Mouse (Mus musculus): ENCODE measurements around the gene Ccr1l1. TPM values are rescaled to one million over a fixed set of nuclear protein-coding genes. Genes with fewer than 3 reads are reported as not detected.
"Not testable (repeated sequence)": the region's sequence is repeated elsewhere in the genome, so short reads cannot be mapped to it uniquely, and the experiment has no call there.

The Ccr1l1 gene
- polyA plus RNA-seq, 1 experiment, result not detected

- DNase-seq (ENCODE audit: low read depth), result no peak
These were observed 6.7 kb upstream of the Ccr1l1 start for GRCm38 (mm10) chr9:123984943-123985342.

GRCm38 (mm10) chr9:123982720-123983119, 4.5 kb upstream of the Ccr1l1 start:
- DNase-seq (ENCODE audit: low read depth), result no peak
- TF ChIP-seq CTCF (IDR thresholded peaks at IDR 0.05; ENCODE audit: borderline replicate concordance, extremely low read depth, insufficient read depth, insufficient read length) (no peak), POLR2A (IDR thresholded peaks at IDR 0.05; ENCODE audit: borderline replicate concordance, extremely low read depth, insufficient read depth, insufficient read length, poor library complexity, severe bottlenecking) (no peak)

More at GRCm38 (mm10) chr9:123984943-123985342, 6.7 kb upstream of the Ccr1l1 start:
- TF ChIP-seq CTCF (IDR thresholded peaks at IDR 0.05; ENCODE audit: borderline replicate concordance, extremely low read depth, insufficient read depth, insufficient read length), result no peak
- no peak for TF ChIP-seq POLR2A (IDR thresholded peaks at IDR 0.05; ENCODE audit: borderline replicate concordance, extremely low read depth, insufficient read depth, insufficient read length, poor library complexity, severe bottlenecking)

- no peak for TF ChIP-seq POLR2A (IDR thresholded peaks at IDR 0.05; ENCODE audit: borderline replicate concordance, extremely low read depth, insufficient read depth, insufficient read length, poor library complexity, severe bottlenecking)
- no peak for TF ChIP-seq CTCF (IDR thresholded peaks at IDR 0.05; ENCODE audit: borderline replicate concordance, extremely low read depth, insufficient read depth, insufficient read length)
- DNase-seq (ENCODE audit: low read depth), result no peak
These were observed 3.7 kb upstream of the Ccr1l1 start for GRCm38 (mm10) chr9:123981909-123982308.

GRCm38 (mm10) chr9:123980858-123981475, 2.8 kb upstream of the Ccr1l1 start:
- DNase-seq (ENCODE audit: low read depth), result not testable (repeated sequence)

GRCm38 (mm10) chr9:123976876-123977663, 1.1 kb downstream of the Ccr1l1 start:
- no peak for DNase-seq (ENCODE audit: low read depth)
- no peak for TF ChIP-seq POLR2A (IDR thresholded peaks at IDR 0.05; ENCODE audit: borderline replicate concordance, extremely low read depth, insufficient read depth, insufficient read length, poor library complexity, severe bottlenecking)
- no peak for TF ChIP-seq CTCF (IDR thresholded peaks at IDR 0.05; ENCODE audit: borderline replicate concordance, extremely low read depth, insufficient read depth, insufficient read length)

- no peak for TF ChIP-seq CTCF (IDR thresholded peaks at IDR 0.05; ENCODE audit: borderline replicate concordance, extremely low read depth, insufficient read depth, insufficient read length)
- no peak for TF ChIP-seq POLR2A (IDR thresholded peaks at IDR 0.05; ENCODE audit: borderline replicate concordance, extremely low read depth, insufficient read depth, insufficient read length, poor library complexity, severe bottlenecking)
- no peak for DNase-seq (ENCODE audit: low read depth)
These were observed 2.6 kb downstream of the Ccr1l1 start for GRCm38 (mm10) chr9:123975630-123976029.

- TF ChIP-seq POLR2A (IDR thresholded peaks at IDR 0.05; ENCODE audit: borderline replicate concordance, extremely low read depth, insufficient read depth, insufficient read length, poor library complexity, severe bottlenecking), result no peak
- no peak for TF ChIP-seq CTCF (IDR thresholded peaks at IDR 0.05; ENCODE audit: borderline replicate concordance, extremely low read depth, insufficient read depth, insufficient read length)
- DNase-seq (ENCODE audit: low read depth), result no peak
These were observed 9.8 kb downstream of the Ccr1l1 start, which contains the start of gene Ccr1 for GRCm38 (mm10) chr9:123968290-123968912. Gene Ccr1 (minus strand): TSS chr9:123968692.

GRCm38 (mm10) chr9:123966858-123967495, 11.2 kb downstream of the Ccr1l1 start:
- DNase-seq (ENCODE audit: low read depth), result not testable (repeated sequence)

GRCm38 (mm10) chr9:123964776-123965175, 13.4 kb downstream of the Ccr1l1 start:
- DNase-seq (ENCODE audit: low read depth), result no peak
- TF ChIP-seq POLR2A (IDR thresholded peaks at IDR 0.05; ENCODE audit: borderline replicate concordance, extremely low read depth, insufficient read depth, insufficient read length, poor library complexity, severe bottlenecking) (no peak), CTCF (IDR thresholded peaks at IDR 0.05; ENCODE audit: borderline replicate concordance, extremely low read depth, insufficient read depth, insufficient read length) (no peak)

GRCm38 (mm10) chr9:123960161-123960560, 18.0 kb downstream of the Ccr1l1 start:
- no peak for TF ChIP-seq CTCF (IDR thresholded peaks at IDR 0.05; ENCODE audit: borderline replicate concordance, extremely low read depth, insufficient read depth, insufficient read length)
- TF ChIP-seq POLR2A (IDR thresholded peaks at IDR 0.05; ENCODE audit: borderline replicate concordance, extremely low read depth, insufficient read depth, insufficient read length, poor library complexity, severe bottlenecking), result no peak
- DNase-seq (ENCODE audit: low read depth), result no peak

GRCm38 (mm10) chr9:123957911-123958413, 20.2 kb downstream of the Ccr1l1 start:
- DNase-seq (ENCODE audit: low read depth), result no peak
- no peak for TF ChIP-seq POLR2A (IDR thresholded peaks at IDR 0.05; ENCODE audit: borderline replicate concordance, extremely low read depth, insufficient read depth, insufficient read length, poor library complexity, severe bottlenecking)
- no peak for TF ChIP-seq CTCF (IDR thresholded peaks at IDR 0.05; ENCODE audit: borderline replicate concordance, extremely low read depth, insufficient read depth, insufficient read length)
